Mouse (Mus musculus) megakaryocyte, embryonic 14.5 days (primary cell): ENCODE measurements at regions not wholly inside any gene's neighbourhood (a gene's known extent, or its start where the extent isn't known, plus 50 kb on each side); places are given as distances from the start of the nearest gene placed in this dataset.

Experiments used
- FLI1 ChIP-seq: IDR thresholded peaks from 2 replicates; pipeline ENCODE4 v1.6.1; 2012; ENCODE audit warnings: low read length, inconsistent platforms, mixed read lengths
- GATA1 ChIP-seq: IDR thresholded peaks from 3 replicates; pipeline ENCODE4 v1.6.1; 2012; ENCODE audit warnings: mixed read lengths, low read length, inconsistent platforms, borderline replicate concordance

DNA sequence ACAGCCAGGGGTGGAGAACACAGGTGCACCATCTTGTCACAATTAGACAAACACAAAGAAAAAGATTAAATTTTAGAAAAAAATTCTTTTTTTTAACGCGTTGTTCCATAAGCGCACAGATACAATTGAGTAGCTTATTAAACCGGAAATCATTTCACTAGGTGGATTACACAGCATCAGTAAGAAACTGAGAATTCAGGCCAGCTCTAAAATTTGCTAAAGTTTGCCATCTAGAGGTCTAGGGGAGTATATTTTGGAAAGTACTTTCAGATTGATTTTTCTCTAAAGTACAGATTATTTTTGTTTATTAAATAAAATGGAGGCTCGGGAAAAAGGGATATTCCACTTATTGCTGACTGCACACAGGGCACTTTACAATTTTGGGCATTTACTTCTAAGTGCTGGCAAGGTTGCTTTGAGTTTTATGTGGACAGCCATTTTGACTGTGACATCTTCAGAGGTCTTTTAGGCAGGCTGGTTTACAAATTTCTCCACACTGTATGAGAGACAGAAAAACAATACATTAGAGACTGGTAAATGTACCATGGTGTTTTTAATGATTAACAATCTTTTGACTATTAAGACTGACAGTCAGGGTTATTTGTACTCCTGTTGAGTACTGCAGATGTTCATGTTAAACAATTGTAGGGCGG is 340.8 kb downstream of the Gbe1 start:
- no peak for TF ChIP-seq FLI1
- no peak for TF ChIP-seq GATA1
